Mouse (Mus musculus) E14TG2a.4 (cell line): ENCODE measurements at regions not wholly inside any gene's neighbourhood (a gene's known extent, or its start where the extent isn't known, plus 50 kb on each side); places are given as distances from the start of the nearest gene placed in this dataset.
A peak's percentile ranks its signal among the peaks of the same experiment; 100 is the strongest.

Experiments
- H3K27me3 ChIP-seq: 2 replicates; pipeline ENCODE4 v1.6.1; 2014; ENCODE audit warnings: low read length, control low read depth; ENCODE audit not compliant: insufficient read depth
- H3K36me3 ChIP-seq: 2 replicates; pipeline ENCODE4 v1.6.1; 2014; ENCODE audit warnings: low read length, control low read depth; ENCODE audit not compliant: insufficient read depth
- H3K4me1 ChIP-seq: replicated peaks from 2 replicates; pipeline ENCODE4 v1.6.1; 2014; ENCODE audit warnings: low read depth, low read length, control low read depth
- H3K4me3 ChIP-seq: replicated peaks from 2 replicates; pipeline ENCODE4 v1.5.1; 2014; ENCODE audit warnings: mild to moderate bottlenecking, low read length
- H3K9me3 ChIP-seq: 2 replicates; pipeline ENCODE4 v1.6.1; 2014; ENCODE audit warnings: low read length, control low read depth
- CTCF ChIP-seq: conservative IDR thresholded peaks from 2 replicates; pipeline ENCODE4 v1.5.1; 2014; ENCODE audit warnings: low read length
- NANOG ChIP-seq: IDR thresholded peaks from 2 replicates; pipeline ENCODE4 v1.6.1; 2014; ENCODE audit warnings: borderline replicate concordance, low read length, mixed read lengths
- POU5F1 ChIP-seq: IDR thresholded peaks from 2 replicates; pipeline ENCODE4 v1.6.1; 2014; ENCODE audit warnings: low read length, borderline replicate concordance

GRCm38 (mm10) chr19:6610715-6611114, 67.9 kb upstream of the Slc22a12 start:
- Histone ChIP-seq H3K4me3 (no peak overlapping the region), H3K27me3 (peaks cover 14% of the 10 kb centered on the region), H3K9me3 (no peaks in the 10 kb centered on the region), H3K36me3 (no peaks in the 10 kb centered on the region), H3K4me1 (peaks cover 24% of the 10 kb centered on the region)
- TF ChIP-seq NANOG (no peak), CTCF (no peak), POU5F1 (no peak)

- Histone ChIP-seq H3K4me1 (peaks cover 20% of the 10 kb centered on the region), H3K36me3 (no peaks in the 10 kb centered on the region), H3K4me3 (no peak overlapping the region), H3K9me3 (no peaks in the 10 kb centered on the region), H3K27me3 (peaks cover 14% of the 10 kb centered on the region)
- TF ChIP-seq POU5F1 = no peak
- no peak for TF ChIP-seq CTCF
- TF ChIP-seq NANOG = no peak
Observed at GRCm38 (mm10) chr19:6610051-6610450, 67.2 kb upstream of the Slc22a12 start.

GRCm38 (mm10) chr19:6607501-6607900, 64.7 kb upstream of the Slc22a12 start:
- H3K4me3 ChIP-seq = no peak overlapping the region
- no peak for TF ChIP-seq NANOG
- no peak for TF ChIP-seq POU5F1
- peak; percentile 27; the same call in 1 of the 2 replicates for TF ChIP-seq CTCF
- H3K9me3 ChIP-seq = no peaks in the 10 kb centered on the region
- H3K36me3 ChIP-seq = no peaks in the 10 kb centered on the region
- H3K27me3 ChIP-seq = peaks cover 24% of the 10 kb centered on the region; the same call in 1 of the 2 replicates
- peaks cover 28% of the 10 kb centered on the region for H3K4me1 ChIP-seq

GRCm38 (mm10) chr19:6606667-6607066, 63.8 kb upstream of the Slc22a12 start:
- Histone ChIP-seq H3K27me3 (peaks cover 22% of the 10 kb centered on the region; the same call in 1 of the 2 replicates), H3K36me3 (no peaks in the 10 kb centered on the region), H3K4me3 (no peak overlapping the region), H3K4me1 (peaks cover 33% of the 10 kb centered on the region), H3K9me3 (no peaks in the 10 kb centered on the region)
- TF ChIP-seq NANOG = no peak
- no peak for TF ChIP-seq POU5F1
- no peak for TF ChIP-seq CTCF

- TF ChIP-seq CTCF = peak; percentile 83
- no peak for TF ChIP-seq POU5F1
- TF ChIP-seq NANOG = no peak
- H3K36me3 ChIP-seq = no peaks in the 10 kb centered on the region
Observed at GRCm38 (mm10) chr19:6604702-6605101, 61.9 kb upstream of the Slc22a12 start.

GRCm38 (mm10) chr19:6600873-6601530, 58.2 kb upstream of the Slc22a12 start:
- Histone ChIP-seq H3K9me3 (no peaks in the 10 kb centered on the region), H3K4me1 (peaks cover 38% of the 10 kb centered on the region), H3K27me3 (peaks cover 21% of the 10 kb centered on the region; the same call in 1 of the 2 replicates), H3K4me3 (peak overlapping the region; percentile 48), H3K36me3 (no peaks in the 10 kb centered on the region)
- TF ChIP-seq POU5F1 (no peak), NANOG (no peak), CTCF (no peak)

More at GRCm38 (mm10) chr19:6604702-6605101, 61.9 kb upstream of the Slc22a12 start:
- Histone ChIP-seq H3K4me1 (peaks cover 36% of the 10 kb centered on the region), H3K4me3 (no peak overlapping the region), H3K9me3 (no peaks in the 10 kb centered on the region), H3K27me3 (peaks cover 19% of the 10 kb centered on the region; the same call in 1 of the 2 replicates)

- no peaks in the 10 kb centered on the region for H3K36me3 ChIP-seq
- H3K4me3 ChIP-seq = no peak overlapping the region
- TF ChIP-seq NANOG (no peak), POU5F1 (no peak), CTCF (no peak)
- H3K27me3 ChIP-seq = peaks cover 26% of the 10 kb centered on the region
- H3K4me1 ChIP-seq = peaks cover 39% of the 10 kb centered on the region
- no peaks in the 10 kb centered on the region for H3K9me3 ChIP-seq
Observed at GRCm38 (mm10) chr19:6599281-6599680, 56.4 kb upstream of the Slc22a12 start.

- Histone ChIP-seq H3K4me1 (peaks cover 35% of the 10 kb centered on the region), H3K36me3 (no peaks in the 10 kb centered on the region), H3K9me3 (no peaks in the 10 kb centered on the region), H3K27me3 (peaks cover 16% of the 10 kb centered on the region; the same call in 1 of the 2 replicates), H3K4me3 (no peak overlapping the region)
- TF ChIP-seq NANOG = no peak
- TF ChIP-seq CTCF = no peak
Observed at GRCm38 (mm10) chr19:6598186-6598585, 55.4 kb upstream of the Slc22a12 start.
